Mouse (Mus musculus): ENCODE data around the gene 1700102P08Rik. TPM values are rescaled to one million over a fixed set of nuclear protein-coding genes. Genes with fewer than 3 reads are reported as not detected.
A peak's percentile ranks its signal among the peaks of the same experiment; 100 is the strongest.

The 1700102P08Rik gene
- total RNA-seq (2021): 1 to 10 TPM; 2.3 to 2.5 TPM
- long read RNA-seq: 0 reads

DNA sequence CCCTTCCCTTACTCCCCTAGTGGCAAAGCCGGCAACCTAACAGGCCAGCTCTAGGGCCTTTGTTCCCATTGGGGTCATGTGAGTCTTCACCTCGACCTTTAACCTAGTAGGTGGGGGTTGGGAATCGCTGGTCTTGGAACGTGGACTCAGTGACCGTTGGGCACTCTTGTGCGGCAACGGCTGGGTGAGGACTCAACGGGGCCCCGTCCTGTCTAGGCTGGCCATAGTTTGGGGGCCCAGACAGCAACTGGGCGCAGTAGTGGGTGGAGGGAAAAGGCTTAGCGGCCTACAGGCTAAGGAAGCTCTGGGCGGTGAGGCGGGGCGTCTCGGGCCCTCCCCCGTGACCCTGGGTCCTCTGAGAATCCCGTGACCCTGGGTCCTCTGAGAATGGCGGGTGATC, at the start of gene 1700102P08Rik:
1700102P08Rik (plus strand) TSS at position 130 of the 400 bp plus-strand sequence.
- DNase-seq (ENCODE audit: low spot score in 2 of 2): no peak

GRCm38 (mm10) chr9:108343331-108343730, 49.3 kb upstream of the 1700102P08Rik start:
- no peak for DNase-seq (ENCODE audit: low spot score in 2 of 2)

- DNase-seq (ENCODE audit: low spot score in 2 of 2): no peak
These were observed 48.8 kb upstream of the 1700102P08Rik start for GRCm38 (mm10) chr9:108343835-108344234.

DNA sequence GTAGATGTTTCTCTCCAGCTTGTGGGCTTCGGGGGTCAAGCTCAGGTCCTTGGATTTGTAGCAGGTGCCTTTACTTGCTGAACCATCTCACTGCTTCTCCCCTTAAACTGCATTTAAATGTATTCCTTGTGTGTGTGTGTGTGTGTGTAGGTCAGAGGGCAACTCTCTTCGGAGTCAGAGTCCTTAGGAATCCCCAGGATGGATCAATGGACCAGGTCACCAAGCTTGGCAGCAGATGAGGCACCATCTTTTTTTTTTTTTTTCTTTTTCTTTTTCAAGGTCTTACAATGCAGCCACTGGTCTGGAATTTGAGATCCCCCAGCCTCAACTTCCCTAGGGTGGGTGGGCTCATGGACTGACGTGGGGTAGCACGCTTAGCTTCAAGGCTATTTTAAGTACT, 48.1 kb upstream of the 1700102P08Rik start:
- DNase-seq (ENCODE audit: low spot score in 2 of 2): no peak

GRCm38 (mm10) chr9:108347024-108347423, 45.6 kb upstream of the 1700102P08Rik start:
- DNase-seq (ENCODE audit: low spot score in 2 of 2): peak in 1 of 2 experiments; percentile 20

DNA sequence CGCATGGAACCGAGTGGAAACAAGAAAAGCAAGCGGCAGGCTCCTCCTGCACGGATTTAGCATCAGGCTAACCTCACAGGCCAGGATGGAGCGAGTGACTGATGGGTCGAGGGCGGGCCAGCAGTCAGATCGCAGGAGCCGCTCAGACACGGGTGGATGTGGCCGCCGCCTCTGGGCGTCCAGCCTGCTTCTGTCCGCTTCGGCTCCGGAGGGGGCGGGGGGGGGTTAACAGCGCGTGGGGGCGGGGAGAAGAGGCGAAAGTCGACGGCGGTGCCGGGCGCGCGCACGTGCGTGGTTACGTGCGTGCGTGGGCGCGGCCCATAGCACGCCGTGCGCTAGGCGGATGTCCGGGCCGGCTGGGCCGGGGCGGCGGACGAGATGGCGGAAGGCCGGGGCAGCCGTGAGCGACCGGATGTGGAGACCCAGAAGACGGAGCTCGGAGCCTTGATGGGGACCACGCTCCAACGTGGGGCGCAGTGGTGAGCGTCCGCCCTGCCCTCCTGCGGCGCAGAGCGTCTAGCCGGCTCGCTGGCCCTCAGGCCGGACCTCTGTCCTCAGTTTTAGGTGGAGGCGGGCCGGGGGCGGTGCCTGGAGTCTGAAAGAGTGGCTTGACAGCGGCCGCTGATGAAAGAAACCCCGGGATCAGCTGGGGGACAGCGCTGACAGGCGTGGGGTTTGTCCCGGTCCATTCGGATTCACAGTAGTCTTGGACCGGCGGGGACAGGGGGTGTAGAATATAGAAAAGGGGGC, 44.9 kb upstream of the 1700102P08Rik start, which contains the start of gene Usp4:
Usp4 (plus strand) TSS at position 314 of the 750 bp plus-strand sequence.
- DNase-seq (ENCODE audit: low spot score in 2 of 2): peak; percentile 60 to 90

GRCm38 (mm10) chr9:108348290-108348680, 44.3 kb upstream of the 1700102P08Rik start:
- no peak for DNase-seq (ENCODE audit: low spot score in 2 of 2)

- DNase-seq (ENCODE audit: low spot score in 2 of 2): no peak
These were observed 42.9 kb upstream of the 1700102P08Rik start for GRCm38 (mm10) chr9:108349727-108350126.

GRCm38 (mm10) chr9:108378234-108378633, 14.4 kb upstream of the 1700102P08Rik start:
- no peak for DNase-seq (ENCODE audit: low spot score in 2 of 2)

DNA sequence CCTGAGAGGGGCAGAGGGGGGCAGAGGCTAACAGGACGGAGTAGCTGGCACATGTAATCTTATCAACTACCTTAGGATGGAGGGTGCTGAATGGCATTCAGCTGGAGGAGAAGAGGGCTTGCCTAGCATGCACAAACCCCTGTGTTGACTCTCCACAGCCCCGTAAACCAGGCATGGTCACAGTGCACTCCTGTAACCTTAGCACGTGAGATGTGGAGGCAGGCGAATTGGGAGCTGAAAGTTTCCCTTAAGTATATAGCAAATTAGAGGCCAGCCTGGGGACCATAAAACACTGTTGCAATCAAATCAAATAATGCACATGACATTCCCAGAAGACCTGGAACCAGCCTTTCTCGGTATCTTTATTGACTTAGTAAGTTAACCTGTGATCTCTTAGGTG, 13.9 kb upstream of the 1700102P08Rik start:
- no peak for DNase-seq (ENCODE audit: low spot score in 2 of 2)

DNA sequence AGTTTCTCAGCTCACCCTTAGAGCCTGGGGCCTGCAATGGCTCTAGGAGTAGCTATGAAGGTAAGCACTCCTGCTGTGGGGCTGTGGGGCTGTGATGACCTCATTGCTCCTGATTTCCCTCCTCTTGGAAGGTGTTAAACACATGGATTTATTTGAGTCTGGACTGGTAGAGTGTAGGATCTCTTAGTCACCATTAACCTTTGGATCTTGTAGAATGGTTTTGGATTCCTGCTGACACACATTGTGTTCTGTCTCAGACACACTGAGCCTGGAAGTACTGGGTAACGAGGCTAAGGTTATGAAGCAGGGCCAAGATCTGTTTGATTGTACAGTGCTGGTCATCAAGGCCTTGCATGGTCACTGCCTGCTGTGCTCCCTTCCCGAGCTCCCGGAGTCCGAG, 13.3 kb upstream of the 1700102P08Rik start:
- DNase-seq (ENCODE audit: low spot score in 2 of 2): no peak

- no peak for DNase-seq (ENCODE audit: low spot score in 2 of 2)
These were observed 11.2 kb upstream of the 1700102P08Rik start for GRCm38 (mm10) chr9:108381382-108381781.

GRCm38 (mm10) chr9:108385006-108385405, 7.6 kb upstream of the 1700102P08Rik start:
- DNase-seq (ENCODE audit: low spot score in 2 of 2): no peak

GRCm38 (mm10) chr9:108386816-108387215, 5.8 kb upstream of the 1700102P08Rik start:
- no peak for DNase-seq (ENCODE audit: low spot score in 2 of 2)

DNA sequence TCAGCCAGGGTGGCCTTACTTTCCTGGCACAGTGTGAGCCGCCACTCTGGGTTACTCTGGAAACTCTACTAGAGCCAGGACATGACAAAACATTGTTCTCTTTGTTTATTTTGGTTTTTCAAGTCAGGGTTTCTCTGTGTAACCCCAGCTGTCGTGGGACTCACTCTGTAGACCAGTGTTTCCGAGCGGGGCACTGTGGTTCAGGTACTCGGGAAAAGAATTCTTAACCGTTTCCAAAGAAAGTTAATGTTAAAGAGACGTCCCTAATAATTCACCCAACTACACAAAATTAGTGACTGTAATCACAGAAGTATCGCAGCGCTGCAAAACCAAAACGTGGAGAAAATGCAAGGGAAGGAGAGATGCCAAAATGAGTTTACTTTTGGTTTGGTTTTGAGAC, 4.0 kb upstream of the 1700102P08Rik start:
- no peak for DNase-seq (ENCODE audit: low spot score in 2 of 2)

GRCm38 (mm10) chr9:108389220-108389619, 3.4 kb upstream of the 1700102P08Rik start:
- DNase-seq (ENCODE audit: low spot score in 2 of 2): peak in 1 of 2 experiments; percentile 49

DNA sequence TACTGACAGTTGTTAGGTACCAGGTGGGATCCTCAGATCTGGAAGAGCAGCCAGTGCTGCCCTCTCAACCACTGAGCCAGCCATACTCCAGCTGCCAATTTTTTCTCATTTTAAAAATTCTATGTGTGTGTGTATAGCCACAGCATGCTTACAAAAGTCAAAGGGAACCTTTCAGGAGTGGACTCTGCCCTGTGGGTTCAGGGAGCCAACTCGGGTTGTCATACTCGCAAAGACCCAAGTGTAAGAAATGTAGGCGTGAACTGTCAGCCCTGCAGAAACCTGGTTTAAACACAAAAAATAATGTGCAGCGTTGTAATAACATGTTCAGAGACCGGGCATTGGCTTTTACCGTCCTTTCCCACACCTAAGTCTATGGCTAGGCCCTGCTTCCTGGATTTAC, 1.6 kb downstream of the 1700102P08Rik start:
- DNase-seq (ENCODE audit: low spot score in 2 of 2): no peak

- DNase-seq (ENCODE audit: low spot score in 2 of 2): no peak
These were observed 2.8 kb downstream of the 1700102P08Rik start for GRCm38 (mm10) chr9:108395427-108395826.

- DNase-seq (ENCODE audit: low spot score in 2 of 2): no peak
These were observed 5.7 kb downstream of the 1700102P08Rik start for GRCm38 (mm10) chr9:108398324-108398723.

GRCm38 (mm10) chr9:108401186-108401960, 8.8 kb downstream of the 1700102P08Rik start:
- peak; percentile 46 to 82 for DNase-seq (ENCODE audit: low spot score in 2 of 2)

- peak in 1 of 2 experiments; percentile 66 for DNase-seq (ENCODE audit: low spot score in 2 of 2)
These were observed 10.5 kb downstream of the 1700102P08Rik start for GRCm38 (mm10) chr9:108403081-108403480.

DNA sequence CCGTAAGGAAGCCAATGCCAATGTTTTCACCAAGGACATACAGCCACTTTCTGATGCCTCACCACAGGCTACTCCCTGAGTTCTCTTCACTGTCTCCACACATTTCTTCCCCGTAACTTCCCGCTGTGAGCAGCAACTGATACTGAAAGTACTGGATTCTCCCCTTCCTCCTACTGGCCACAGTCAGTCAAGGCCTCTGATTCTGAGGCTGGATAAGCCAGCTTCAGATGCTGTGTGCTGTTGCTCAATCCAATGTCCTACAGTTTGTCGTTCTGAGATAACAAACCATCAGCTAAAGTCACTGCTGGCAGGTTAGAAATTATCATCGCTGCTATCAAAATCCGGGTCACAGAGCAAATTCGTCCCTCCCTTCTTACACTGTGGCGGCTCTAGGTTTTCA, 11.8 kb downstream of the 1700102P08Rik start:
- DNase-seq (ENCODE audit: low spot score in 2 of 2): no peak
